Mouse (Mus musculus): ENCODE data around the gene Brwd1.
"Not testable (repeated sequence)": the region's sequence is repeated elsewhere in the genome, so short reads cannot be mapped to it uniquely, and the experiment has no call there.

Brwd1 gene

GRCm38 (mm10) chr16:95983601-95984000 lies 98.7 kb downstream of the Brwd1 start:
- DNase-seq (ENCODE audit: low read depth), result no peak

GRCm38 (mm10) chr16:95970841-95971240 lies 111.5 kb downstream of the Brwd1 start:
- no peak for DNase-seq (ENCODE audit: low read depth)

- no peak for DNase-seq (ENCODE audit: low read depth)
Measured at GRCm38 (mm10) chr16:95967455-95967854, 114.9 kb downstream of the Brwd1 start.

GRCm38 (mm10) chr16:95964427-95965023 lies 117.8 kb downstream of the Brwd1 start:
- peak; percentile 43 for DNase-seq (ENCODE audit: low read depth)

GRCm38 (mm10) chr16:95961484-95961883 lies 120.8 kb downstream of the Brwd1 start:
- not testable (repeated sequence) for DNase-seq (ENCODE audit: low read depth)

- DNase-seq (ENCODE audit: low read depth), result not testable (repeated sequence)
Measured at GRCm38 (mm10) chr16:95960689-95961088, 121.6 kb downstream of the Brwd1 start.

GRCm38 (mm10) chr16:95958080-95958479 lies 124.2 kb downstream of the Brwd1 start:
- DNase-seq (ENCODE audit: low read depth), result no peak

- DNase-seq (ENCODE audit: low read depth), result no peak
Measured at GRCm38 (mm10) chr16:95956618-95957017, 125.7 kb downstream of the Brwd1 start.

- DNase-seq (ENCODE audit: low read depth), result no peak
Measured at GRCm38 (mm10) chr16:95955716-95956346, 126.5 kb downstream of the Brwd1 start.

GRCm38 (mm10) chr16:95954341-95954740 lies 128.0 kb downstream of the Brwd1 start:
- DNase-seq (ENCODE audit: low read depth), result no peak

- no peak for DNase-seq (ENCODE audit: low read depth)
Measured at GRCm38 (mm10) chr16:95953159-95953650, 129.1 kb downstream of the Brwd1 start.

- no peak for DNase-seq (ENCODE audit: low read depth)
Measured at GRCm38 (mm10) chr16:95951471-95951870, 130.9 kb downstream of the Brwd1 start.

- peak; percentile 32 for DNase-seq (ENCODE audit: low read depth)
Measured at GRCm38 (mm10) chr16:95945389-95946311, 136.7 kb downstream of the Brwd1 start.

- no peak for DNase-seq (ENCODE audit: low read depth)
Measured at GRCm38 (mm10) chr16:95943186-95943585, 139.1 kb downstream of the Brwd1 start.
